Mouse (Mus musculus) bone marrow macrophage, adult 2 months (primary cell): Measurements from ENCODE around the gene Olfr1535.

Experiments
- CTCF ChIP-seq: IDR thresholded peaks from 2 replicates; pipeline ENCODE4 v1.5.1; 2012; ENCODE audit warnings: low read depth, mild to moderate bottlenecking, low read length, moderate library complexity
- POLR2A ChIP-seq: IDR thresholded peaks from 2 replicates; pipeline ENCODE4 v1.6.1; 2012; ENCODE audit warnings: mild to moderate bottlenecking, low read depth, low read length, borderline replicate concordance

- TF ChIP-seq CTCF = no peak
- no peak for TF ChIP-seq POLR2A
Observed at GRCm38 (mm10) chr13:21550416-21551110, 9.1 kb downstream of the Olfr1535 start.
